Mouse (Mus musculus) heart, adult 18-20 months (tissue): ENCODE measurements at regions not wholly inside any gene's neighbourhood (a gene's known extent, or its start where the extent isn't known, plus 50 kb on each side); places are given as distances from the start of the nearest gene placed in this dataset.

Experiments
- DNase-seq, 2 experiments: peaks; one replicate each; pipeline ENCODE4 v3.0.0; 2021 to 2022; ENCODE audit warnings: mixed read lengths in 1 of 2

DNA sequence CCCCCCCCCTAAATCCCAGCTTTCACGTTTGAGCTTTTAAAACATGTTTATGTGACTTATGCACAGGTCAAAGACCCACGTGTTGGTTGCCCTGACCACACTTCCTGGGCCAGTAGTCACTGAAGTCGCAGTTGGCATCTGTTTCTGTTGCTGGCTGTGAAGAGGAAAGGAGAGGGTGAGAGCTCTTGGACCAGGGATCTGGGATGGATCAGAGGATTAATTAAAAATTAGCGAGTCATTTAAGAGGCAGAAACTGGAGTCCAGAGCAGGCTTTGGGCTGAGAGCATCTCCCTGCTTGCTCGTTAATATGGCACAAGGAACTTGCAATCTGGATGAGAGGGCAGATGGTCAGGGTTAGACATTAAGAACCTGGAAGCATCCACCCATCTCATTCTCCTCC is 59.1 kb upstream of the Syt6 start:
- no peak for DNase-seq

GRCm38 (mm10) chr3:103517376-103518304 is 57.4 kb upstream of the Syt6 start:
- no peak for DNase-seq

- no peak for DNase-seq
Observed at GRCm38 (mm10) chr3:103518624-103519023, 56.4 kb upstream of the Syt6 start.
